ENCODE assay signal across 11 mouse cellular contexts in the genomic region with DNA sequence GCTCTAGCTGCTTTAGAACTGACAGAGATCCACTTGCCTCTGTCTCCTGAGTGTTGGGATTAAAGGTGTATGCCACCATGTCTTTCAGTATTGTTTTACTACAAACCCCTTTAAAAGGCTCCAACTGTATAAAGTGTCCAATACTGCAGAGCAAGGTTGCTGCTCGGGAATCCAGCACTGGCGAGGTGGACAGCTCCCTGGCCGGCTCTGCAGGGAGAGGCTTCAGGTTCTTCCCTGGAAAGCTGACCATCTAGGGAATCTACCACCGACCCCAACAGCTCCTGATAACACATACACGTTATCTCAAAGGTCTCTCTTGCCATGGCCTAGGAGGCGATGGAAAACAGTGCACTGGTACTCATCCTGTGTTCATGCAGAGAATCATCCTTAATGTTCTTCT.
DNase-seq lines count a peak whose midpoint lies in the region; ATAC-seq and TF ChIP-seq lines count a peak whose summit lies in the region.
"Had no signal": no experiment of that assay in that cellular context is flagged by ENCODE, and none has a peak within 500 bp of the region (broad histone marks: within the 10 kb centered on the region; RNA-seq: fewer than 3 reads in every experiment).

No protein-coding gene starts in this region.

- DNase-seq in adrenal gland, postnatal 10 days: peak; percentile 67
- no peak for DNase-seq in adrenal gland, adult 8-10 months
- DNase-seq in liver (peak; percentile 48), R1 (ENCODE audit: low read depth, low spot score) (peak; percentile 46)
- peak; percentile 70 for DNase-seq in limb, embryonic 14.5 days (ENCODE audit: low spot score)
- DNase-seq in urinary bladder, postnatal 4 days (ENCODE audit: low spot score in 2 of 2): no peak
- DNase-seq in layer of hippocampus, postnatal 36 days: no peak

- no peak overlapping the region for H3K4me3 ChIP-seq in liver, embryonic 12.5 days
- no peak overlapping the region for H3K4me3 ChIP-seq in limb, embryonic 14.5 days (replicated peaks; ENCODE audit: low read length)
- H3K4me3 ChIP-seq: embryonic facial prominence, embryonic 12.5 days; limb, embryonic 15.5 days had no signal

- 11% methylated on average over 6 of the region's 6 CpGs for WGBS in liver, embryonic 12.5 days (ENCODE audit: insufficient replicate concordance)
- WGBS in limb, embryonic 14.5 days: 10% methylated on average over 6 of the region's 6 CpGs

- no peak for TF ChIP-seq POLR2A in limb, embryonic 14.5 days (IDR thresholded peaks at IDR 0.05; ENCODE audit: borderline replicate concordance, extremely low read depth, insufficient read depth, insufficient read length)

- H3K9me3 ChIP-seq in liver, embryonic 12.5 days (replicated peaks): no peaks in the 10 kb centered on the region
- no peaks in the 10 kb centered on the region for H3K9me3 ChIP-seq in limb, embryonic 14.5 days (ENCODE audit: control insufficient read depth, low read length)
- H3K9me3 ChIP-seq: embryonic facial prominence, embryonic 12.5 days; limb, embryonic 15.5 days had no signal

- H3K27me3 ChIP-seq in liver, embryonic 12.5 days (replicated peaks): no peaks in the 10 kb centered on the region
- H3K27me3 ChIP-seq in limb, embryonic 14.5 days (ENCODE audit: control insufficient read depth, insufficient read depth, low read length): no peaks in the 10 kb centered on the region
- H3K27me3 ChIP-seq: embryonic facial prominence, embryonic 12.5 days; limb, embryonic 15.5 days had no signal

- no peak for ATAC-seq in liver, embryonic 12.5 days
- ATAC-seq in limb, embryonic 14.5 days (ENCODE audit: low FRiP score, low read depth): no peak
- ATAC-seq: intestine, postnatal 0 days had no signal

- H3K36me3 ChIP-seq in liver, embryonic 12.5 days: no peaks in the 10 kb centered on the region
- no peaks in the 10 kb centered on the region for H3K36me3 ChIP-seq in limb, embryonic 14.5 days (ENCODE audit: control insufficient read depth, insufficient read depth, low read length)
- H3K36me3 ChIP-seq: embryonic facial prominence, embryonic 12.5 days; limb, embryonic 15.5 days had no signal

- H3K4me1 ChIP-seq in liver, embryonic 12.5 days: no peaks in the 10 kb centered on the region
- H3K4me1 ChIP-seq in limb, embryonic 14.5 days (ENCODE audit: control insufficient read depth, insufficient read depth, low read length): no peaks in the 10 kb centered on the region
- H3K4me1 ChIP-seq: limb, embryonic 15.5 days had no signal

- no peak overlapping the region for H3K4me2 ChIP-seq in liver, embryonic 12.5 days
- H3K4me2 ChIP-seq in limb, embryonic 14.5 days (replicated peaks; ENCODE audit: low read depth, low read length, severe bottlenecking): no peak overlapping the region
- H3K4me2 ChIP-seq: embryonic facial prominence, embryonic 12.5 days; limb, embryonic 15.5 days had no signal

- H3K27ac ChIP-seq in liver, embryonic 12.5 days: no peak overlapping the region
- no peak overlapping the region for H3K27ac ChIP-seq in limb, embryonic 14.5 days (replicated peaks; ENCODE audit: low read depth, low read length)
- H3K27ac ChIP-seq: embryonic facial prominence, embryonic 12.5 days; limb, embryonic 15.5 days had no signal

- no peak overlapping the region for H3K9ac ChIP-seq in liver, embryonic 12.5 days
- no peak overlapping the region for H3K9ac ChIP-seq in limb, embryonic 14.5 days (ENCODE audit: low read depth, low read length, severe bottlenecking)
- H3K9ac ChIP-seq: embryonic facial prominence, embryonic 12.5 days; limb, embryonic 15.5 days had no signal

Comparison
In these comparisons a context has a peak if more than half of its experiments do, and no peak if none do; other contexts are left out.
1. DNase-seq: peak in adrenal gland, postnatal 10 days (single experiment), liver (single experiment), R1 (single experiment) and limb, embryonic 14.5 days (single experiment); none in adrenal gland, adult 8-10 months (single experiment), urinary bladder, postnatal 4 days (0 of 2) and layer of hippocampus, postnatal 36 days (0 of 2).